Mouse (Mus musculus): ENCODE results near the gene Pnn. TPM values are rescaled to one million over a fixed set of nuclear protein-coding genes. Genes with fewer than 3 reads are reported as not detected.

Pnn gene
- polyA plus RNA-seq, 1 experiment from 2014 or later: 28.9 TPM

GRCm38 (mm10) chr12:59067095-59067494, 411 bp downstream of the Pnn start:
- under 1% methylated on average over 41 of the region's 41 CpGs for WGBS (ENCODE audit: insufficient replicate concordance)

GRCm38 (mm10) chr12:59068791-59069190, 2.1 kb downstream of the Pnn start:
- no peak overlapping the region for H3K27ac ChIP-seq (ENCODE audit: low read depth)
- no peak for ATAC-seq
- H3K4me1 ChIP-seq (ENCODE audit: insufficient read depth): peaks cover 5% of the 10 kb centered on the region
- no peak overlapping the region for H3K9ac ChIP-seq (replicated peaks)
- DNase-seq: no peak
- TF ChIP-seq EP300 (IDR thresholded peaks at IDR 0.05; ENCODE audit: low read depth): no peak
- no peak for TF ChIP-seq CTCF (IDR thresholded peaks at IDR 0.05; ENCODE audit: low read depth)
- 92% methylated on average over 13 of the region's 13 CpGs for WGBS (ENCODE audit: insufficient replicate concordance)
- no peak overlapping the region for H3K4me3 ChIP-seq (ENCODE audit: low read depth, low read length)
- H3K36me3 ChIP-seq (replicated peaks; ENCODE audit: insufficient read depth, low read length): peaks cover 48% of the 10 kb centered on the region
- H3K27me3 ChIP-seq (ENCODE audit: insufficient read depth, low read length): no peaks in the 10 kb centered on the region
- H3K9me3 ChIP-seq (ENCODE audit: low read length): no peaks in the 10 kb centered on the region
- no peak overlapping the region for H3K4me2 ChIP-seq (ENCODE audit: low read depth, low read length)

More at GRCm38 (mm10) chr12:59067095-59067494, 411 bp downstream of the Pnn start:
- no peak for TF ChIP-seq CTCF (IDR thresholded peaks at IDR 0.05; ENCODE audit: low read depth)
- no peak for TF ChIP-seq EP300 (IDR thresholded peaks at IDR 0.05; ENCODE audit: low read depth)
- ATAC-seq (peak; percentile 41), DNase-seq (no peak)
- peak overlapping the region; percentile 75 for H3K4me2 ChIP-seq (ENCODE audit: low read depth, low read length)
- peak overlapping the region; percentile 92 for H3K4me3 ChIP-seq (ENCODE audit: low read depth, low read length)
- peak overlapping the region; percentile 88 for H3K27ac ChIP-seq (ENCODE audit: low read depth)
- H3K27me3 ChIP-seq (ENCODE audit: insufficient read depth, low read length): no peaks in the 10 kb centered on the region
- peak overlapping the region; percentile 99 for H3K9ac ChIP-seq (replicated peaks)
- H3K9me3 ChIP-seq (ENCODE audit: low read length): no peaks in the 10 kb centered on the region
- H3K36me3 ChIP-seq (replicated peaks; ENCODE audit: insufficient read depth, low read length): peaks cover 37% of the 10 kb centered on the region
- peaks cover 5% of the 10 kb centered on the region for H3K4me1 ChIP-seq (ENCODE audit: insufficient read depth)

- no peak for TF ChIP-seq EP300 (IDR thresholded peaks at IDR 0.05; ENCODE audit: low read depth)
- no peak for TF ChIP-seq CTCF (IDR thresholded peaks at IDR 0.05; ENCODE audit: low read depth)
- no peak overlapping the region for H3K4me2 ChIP-seq (ENCODE audit: low read depth, low read length)
- H3K9ac ChIP-seq (replicated peaks): no peak overlapping the region
- H3K4me3 ChIP-seq (ENCODE audit: low read depth, low read length): no peak overlapping the region
- no peaks in the 10 kb centered on the region for H3K9me3 ChIP-seq (ENCODE audit: low read length)
- no peaks in the 10 kb centered on the region for H3K27me3 ChIP-seq (ENCODE audit: insufficient read depth, low read length)
- ATAC-seq: no peak
- H3K27ac ChIP-seq (ENCODE audit: low read depth): no peak overlapping the region
- H3K36me3 ChIP-seq (replicated peaks; ENCODE audit: insufficient read depth, low read length): peaks cover 51% of the 10 kb centered on the region
- WGBS (ENCODE audit: insufficient replicate concordance): 88% methylated on average over 11 of the region's 11 CpGs
- H3K4me1 ChIP-seq (ENCODE audit: insufficient read depth): no peaks in the 10 kb centered on the region; the same call in 1 of the 2 replicates
- DNase-seq: no peak
Measured at GRCm38 (mm10) chr12:59072286-59072685, 5.6 kb downstream of the Pnn start.

DNA sequence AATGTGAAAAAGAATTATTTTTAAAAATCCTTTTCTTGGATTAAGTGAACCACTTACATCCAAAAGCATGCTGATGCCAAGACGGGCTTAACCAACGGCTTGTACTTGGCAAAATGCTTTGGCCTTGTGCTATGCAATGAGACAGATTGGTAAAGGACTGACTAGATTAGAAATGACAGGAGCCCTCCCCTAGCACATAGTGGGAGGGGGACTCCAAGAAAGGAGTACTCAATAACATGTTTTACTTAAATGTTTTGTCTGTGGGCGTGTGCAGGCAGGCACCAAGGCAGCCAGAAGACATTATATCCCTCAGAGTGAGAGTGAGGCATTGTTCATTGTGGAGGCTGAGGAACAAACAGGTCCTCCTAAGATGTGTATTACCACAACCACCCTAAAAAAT, 7.4 kb downstream of the Pnn start:
- H3K9ac ChIP-seq (replicated peaks): no peak overlapping the region
- WGBS (ENCODE audit: insufficient replicate concordance): 86% methylated on average over 3 of the region's 3 CpGs
- H3K27me3 ChIP-seq (ENCODE audit: insufficient read depth, low read length): no peaks in the 10 kb centered on the region
- no peak overlapping the region for H3K27ac ChIP-seq (ENCODE audit: low read depth)
- TF ChIP-seq CTCF (IDR thresholded peaks at IDR 0.05; ENCODE audit: low read depth) (no peak), EP300 (IDR thresholded peaks at IDR 0.05; ENCODE audit: low read depth) (no peak)
- DNase-seq (no peak), ATAC-seq (no peak)
- H3K36me3 ChIP-seq (replicated peaks; ENCODE audit: insufficient read depth, low read length): peaks cover 41% of the 10 kb centered on the region
- H3K4me1 ChIP-seq (ENCODE audit: insufficient read depth): no peaks in the 10 kb centered on the region
- no peaks in the 10 kb centered on the region for H3K9me3 ChIP-seq (ENCODE audit: low read length)
- no peak overlapping the region for H3K4me3 ChIP-seq (ENCODE audit: low read depth, low read length)
- H3K4me2 ChIP-seq (ENCODE audit: low read depth, low read length): no peak overlapping the region

DNA sequence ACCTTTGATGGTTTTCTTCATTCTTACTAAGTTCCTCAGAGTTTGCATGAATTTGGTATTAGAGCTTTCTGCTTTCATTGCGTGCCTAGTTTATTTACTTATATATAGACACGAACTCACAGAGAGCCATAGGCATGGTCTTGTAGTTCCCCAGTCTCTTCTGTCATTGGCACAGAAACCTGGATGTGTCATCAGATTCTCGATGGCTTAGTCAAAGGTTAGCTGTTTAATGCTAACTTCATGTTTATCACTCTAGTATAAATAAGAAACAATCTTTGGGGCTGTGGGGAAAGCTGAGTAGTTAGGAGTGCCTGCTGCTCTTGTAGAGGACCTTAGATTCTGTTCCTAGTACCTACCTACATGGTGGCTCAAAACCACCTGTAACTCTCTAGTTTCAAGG, 10.3 kb downstream of the Pnn start:
- no peak for ATAC-seq

DNA sequence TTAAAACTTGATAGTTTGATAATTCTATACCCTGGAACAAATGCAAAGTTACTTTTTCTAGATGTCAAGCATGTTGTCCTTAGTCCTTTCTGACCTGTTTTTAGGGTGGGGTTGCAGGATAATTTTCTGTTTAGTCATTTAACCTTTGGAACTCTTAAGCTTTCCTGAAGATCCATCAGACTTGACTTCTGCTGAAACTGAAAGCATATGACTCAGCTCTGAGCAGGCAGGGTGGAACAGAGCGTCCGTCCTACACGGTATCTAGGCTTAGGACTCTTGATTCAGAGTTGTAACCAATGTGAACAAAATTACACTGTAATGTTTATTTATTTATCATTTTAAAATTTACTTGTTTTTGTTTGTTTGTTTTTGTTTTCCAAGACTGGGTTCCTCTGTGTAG, 11.2 kb downstream of the Pnn start:
- DNase-seq: no peak
- Histone ChIP-seq H3K27ac (ENCODE audit: low read depth) (no peak overlapping the region), H3K9ac (replicated peaks) (no peak overlapping the region), H3K9me3 (ENCODE audit: low read length) (no peaks in the 10 kb centered on the region), H3K4me2 (ENCODE audit: low read depth, low read length) (no peak overlapping the region), H3K4me3 (ENCODE audit: low read depth, low read length) (no peak overlapping the region), H3K27me3 (ENCODE audit: insufficient read depth, low read length) (no peaks in the 10 kb centered on the region), H3K36me3 (replicated peaks; ENCODE audit: insufficient read depth, low read length) (peaks cover 6% of the 10 kb centered on the region; the same call in 1 of the 2 replicates), H3K4me1 (ENCODE audit: insufficient read depth) (no peaks in the 10 kb centered on the region)
- TF ChIP-seq EP300 (IDR thresholded peaks at IDR 0.05; ENCODE audit: low read depth) (no peak), CTCF (IDR thresholded peaks at IDR 0.05; ENCODE audit: low read depth) (no peak)
- 93% methylated on average over 3 of the region's 3 CpGs for WGBS (ENCODE audit: insufficient replicate concordance)
- no peak for ATAC-seq

More for the DNA sequence above, 10.3 kb downstream of the Pnn start:
- WGBS (ENCODE audit: insufficient replicate concordance): 75% methylated on average over 3 of the region's 3 CpGs
- H3K4me2 ChIP-seq (ENCODE audit: low read depth, low read length): no peak overlapping the region
- peaks cover 14% of the 10 kb centered on the region for H3K36me3 ChIP-seq (replicated peaks; ENCODE audit: insufficient read depth, low read length)
- no peak for DNase-seq
- H3K9me3 ChIP-seq (ENCODE audit: low read length): no peaks in the 10 kb centered on the region
- no peak for TF ChIP-seq EP300 (IDR thresholded peaks at IDR 0.05; ENCODE audit: low read depth)
- no peak for TF ChIP-seq CTCF (IDR thresholded peaks at IDR 0.05; ENCODE audit: low read depth)
- no peaks in the 10 kb centered on the region for H3K4me1 ChIP-seq (ENCODE audit: insufficient read depth)
- H3K4me3 ChIP-seq (ENCODE audit: low read depth, low read length): no peak overlapping the region
- no peak overlapping the region for H3K27ac ChIP-seq (ENCODE audit: low read depth)
- no peaks in the 10 kb centered on the region for H3K27me3 ChIP-seq (ENCODE audit: insufficient read depth, low read length)
- H3K9ac ChIP-seq (replicated peaks): no peak overlapping the region

- DNase-seq: no peak
- WGBS (ENCODE audit: insufficient replicate concordance): 85% methylated on average over 4 of the region's 4 CpGs
- Histone ChIP-seq H3K4me1 (ENCODE audit: insufficient read depth) (no peaks in the 10 kb centered on the region), H3K27ac (ENCODE audit: low read depth) (no peak overlapping the region), H3K27me3 (ENCODE audit: insufficient read depth, low read length) (no peaks in the 10 kb centered on the region), H3K36me3 (replicated peaks; ENCODE audit: insufficient read depth, low read length) (no peaks in the 10 kb centered on the region), H3K4me2 (ENCODE audit: low read depth, low read length) (no peak overlapping the region), H3K4me3 (ENCODE audit: low read depth, low read length) (no peak overlapping the region), H3K9me3 (ENCODE audit: low read length) (no peaks in the 10 kb centered on the region), H3K9ac (replicated peaks) (no peak overlapping the region)
- no peak for TF ChIP-seq CTCF (IDR thresholded peaks at IDR 0.05; ENCODE audit: low read depth)
- no peak for TF ChIP-seq EP300 (IDR thresholded peaks at IDR 0.05; ENCODE audit: low read depth)
- no peak for ATAC-seq
Measured at GRCm38 (mm10) chr12:59080461-59080860, 13.8 kb downstream of the Pnn start.

Measured in liver, postnatal 0 days (tissue).